Mouse (Mus musculus) kidney, embryonic 15.5 days (tissue): ENCODE measurements at regions not wholly inside any gene's neighbourhood (a gene's known extent, or its start where the extent isn't known, plus 50 kb on each side); places are given as distances from the start of the nearest gene placed in this dataset.

Experiments used
- ATAC-seq: fragments of 200-750 bp; cut with Nextera tagmentation; replicated peaks from 2 replicates; pipeline ENCODE4 v1.8.0; 2017; ENCODE audit warnings: moderate TSS enrichment; ENCODE audit not compliant: low FRiP score
- H3K27ac ChIP-seq: fragments of 300-500 bp; sonication (generic); 2 replicates; pipeline ENCODE4 v1.5.1; 2015; ENCODE audit warnings: mild to moderate bottlenecking, inconsistent platforms
- H3K27me3 ChIP-seq: fragments of 300-500 bp; sonication (generic); 2 replicates; pipeline ENCODE4 v1.6.1; 2015; ENCODE audit warnings: inconsistent platforms
- H3K36me3 ChIP-seq: fragments of 300-500 bp; sonication (generic); 2 replicates; pipeline ENCODE4 v1.6.1; 2015; ENCODE audit warnings: inconsistent platforms
- H3K4me1 ChIP-seq: fragments of 300-500 bp; sonication (generic); 2 replicates; pipeline ENCODE4 v1.6.1; 2015; ENCODE audit warnings: inconsistent platforms
- H3K4me2 ChIP-seq: fragments of 300-500 bp; sonication (generic); 2 replicates; pipeline ENCODE4 v1.6.1; 2015; ENCODE audit warnings: moderate library complexity, mild to moderate bottlenecking, inconsistent platforms
- H3K4me3 ChIP-seq: fragments of 300-500 bp; sonication (generic); replicated peaks from 2 replicates; pipeline ENCODE4 v1.5.1; 2015; ENCODE audit warnings: mild to moderate bottlenecking, inconsistent platforms
- H3K9ac ChIP-seq: fragments of 300-500 bp; sonication (generic); 2 replicates; pipeline ENCODE4 v1.6.1; 2015; ENCODE audit warnings: mild to moderate bottlenecking, inconsistent platforms
- H3K9me3 ChIP-seq: fragments of 300-500 bp; sonication (generic); replicated peaks from 2 replicates; pipeline ENCODE4 v1.6.1; 2016; ENCODE audit warnings: inconsistent platforms
- WGBS: fragments of 180-500 bp; shearing (Covaris S2); methylation state at CpG from one replicate; pipeline ENCODE4 v1.1.7; 2015; ENCODE audit warnings: mixed read lengths; 5-methylcytosine and 5-hydroxymethylcytosine counted together

GRCm38 (mm10) chr17:51683318-51683717, 149.8 kb downstream of the Satb1 start:
- H3K36me3 ChIP-seq, result no peaks in the 10 kb centered on the region
- H3K9ac ChIP-seq, result no peak overlapping the region
- H3K9me3 ChIP-seq, result no peaks in the 10 kb centered on the region
- no peak overlapping the region for H3K4me3 ChIP-seq
- ATAC-seq, result no peak
- H3K27me3 ChIP-seq, result no peaks in the 10 kb centered on the region
- 84% methylated on average over 4 of the region's 4 CpGs for WGBS
- H3K27ac ChIP-seq, result no peak overlapping the region
- H3K4me1 ChIP-seq, result no peaks in the 10 kb centered on the region
- no peak overlapping the region for H3K4me2 ChIP-seq

GRCm38 (mm10) chr17:51682368-51682767, 150.7 kb downstream of the Satb1 start:
- Histone ChIP-seq H3K4me3 (no peak overlapping the region), H3K9ac (no peak overlapping the region), H3K4me1 (no peaks in the 10 kb centered on the region), H3K27me3 (no peaks in the 10 kb centered on the region), H3K9me3 (no peaks in the 10 kb centered on the region), H3K27ac (no peak overlapping the region), H3K4me2 (no peak overlapping the region), H3K36me3 (no peaks in the 10 kb centered on the region)
- 92% methylated on average over 3 of the region's 3 CpGs for WGBS
- no peak for ATAC-seq

GRCm38 (mm10) chr17:51677451-51677850, 155.6 kb downstream of the Satb1 start:
- Histone ChIP-seq H3K4me1 (no peaks in the 10 kb centered on the region), H3K4me2 (no peak overlapping the region), H3K27ac (no peak overlapping the region), H3K9me3 (no peaks in the 10 kb centered on the region), H3K36me3 (no peaks in the 10 kb centered on the region), H3K9ac (no peak overlapping the region), H3K4me3 (no peak overlapping the region), H3K27me3 (no peaks in the 10 kb centered on the region)
- no peak for ATAC-seq
- 89% methylated on average over 8 of the region's 8 CpGs for WGBS

GRCm38 (mm10) chr17:51658408-51658807, 174.7 kb downstream of the Satb1 start:
- Histone ChIP-seq H3K27me3 (no peaks in the 10 kb centered on the region), H3K4me3 (no peak overlapping the region), H3K4me1 (no peaks in the 10 kb centered on the region), H3K9me3 (no peaks in the 10 kb centered on the region), H3K36me3 (no peaks in the 10 kb centered on the region), H3K9ac (no peak overlapping the region), H3K4me2 (no peak overlapping the region), H3K27ac (no peak overlapping the region)
- no peak for ATAC-seq
- 82% methylated on average over 4 of the region's 4 CpGs for WGBS

- H3K4me3 ChIP-seq, result no peak overlapping the region
- no peak overlapping the region for H3K4me2 ChIP-seq
- no peaks in the 10 kb centered on the region for H3K27me3 ChIP-seq
- no peaks in the 10 kb centered on the region for H3K4me1 ChIP-seq
- H3K9ac ChIP-seq, result no peak overlapping the region
- H3K36me3 ChIP-seq, result no peaks in the 10 kb centered on the region
- no peak for ATAC-seq
- WGBS, result 85% methylated on average over 3 of the region's 3 CpGs
- no peaks in the 10 kb centered on the region for H3K9me3 ChIP-seq
- H3K27ac ChIP-seq, result no peak overlapping the region
Observed at GRCm38 (mm10) chr17:51653881-51654280, 179.2 kb downstream of the Satb1 start.

- H3K36me3 ChIP-seq, result no peaks in the 10 kb centered on the region
- H3K9ac ChIP-seq, result no peak overlapping the region
- WGBS, result 79% methylated on average over 2 of the region's 2 CpGs
- no peak overlapping the region for H3K27ac ChIP-seq
- H3K4me3 ChIP-seq, result no peak overlapping the region
- H3K9me3 ChIP-seq, result no peaks in the 10 kb centered on the region
- H3K4me1 ChIP-seq, result no peaks in the 10 kb centered on the region
- ATAC-seq, result no peak
- H3K27me3 ChIP-seq, result no peaks in the 10 kb centered on the region
- no peak overlapping the region for H3K4me2 ChIP-seq
Observed at GRCm38 (mm10) chr17:51651880-51652279, 181.2 kb downstream of the Satb1 start.

GRCm38 (mm10) chr17:51649213-51649815, 183.8 kb downstream of the Satb1 start:
- no peaks in the 10 kb centered on the region for H3K27me3 ChIP-seq
- H3K4me3 ChIP-seq, result no peak overlapping the region
- H3K4me2 ChIP-seq, result no peak overlapping the region
- H3K9ac ChIP-seq, result no peak overlapping the region
- WGBS, result 78% methylated on average over 12 of the region's 12 CpGs
- no peak for ATAC-seq
- H3K9me3 ChIP-seq, result no peaks in the 10 kb centered on the region
- no peaks in the 10 kb centered on the region for H3K4me1 ChIP-seq
- no peak overlapping the region for H3K27ac ChIP-seq
- no peaks in the 10 kb centered on the region for H3K36me3 ChIP-seq

GRCm38 (mm10) chr17:51646416-51646815, 186.7 kb downstream of the Satb1 start:
- Histone ChIP-seq H3K9ac (no peak overlapping the region), H3K4me1 (no peaks in the 10 kb centered on the region), H3K4me3 (no peak overlapping the region), H3K4me2 (no peak overlapping the region), H3K36me3 (no peaks in the 10 kb centered on the region), H3K9me3 (no peaks in the 10 kb centered on the region), H3K27ac (no peak overlapping the region), H3K27me3 (no peaks in the 10 kb centered on the region)
- WGBS, result 61% methylated on average over 2 of the region's 2 CpGs
- ATAC-seq, result no peak

- H3K4me3 ChIP-seq, result no peak overlapping the region
- no peaks in the 10 kb centered on the region for H3K9me3 ChIP-seq
- no peaks in the 10 kb centered on the region for H3K27me3 ChIP-seq
- H3K4me1 ChIP-seq, result no peaks in the 10 kb centered on the region
- no peak overlapping the region for H3K9ac ChIP-seq
- no peak for ATAC-seq
- 57% methylated on average over 1 of the region's 1 CpGs for WGBS
- no peaks in the 10 kb centered on the region for H3K36me3 ChIP-seq
- no peak overlapping the region for H3K27ac ChIP-seq
- H3K4me2 ChIP-seq, result no peak overlapping the region
Observed at GRCm38 (mm10) chr17:51645866-51646265, 187.2 kb downstream of the Satb1 start.

GRCm38 (mm10) chr17:51642682-51643081, 190.4 kb downstream of the Satb1 start:
- no peaks in the 10 kb centered on the region for H3K36me3 ChIP-seq
- no peaks in the 10 kb centered on the region for H3K4me1 ChIP-seq
- no peak overlapping the region for H3K9ac ChIP-seq
- H3K27ac ChIP-seq, result no peak overlapping the region
- H3K27me3 ChIP-seq, result no peaks in the 10 kb centered on the region
- H3K4me3 ChIP-seq, result no peak overlapping the region
- 71% methylated on average over 2 of the region's 2 CpGs for WGBS
- no peak overlapping the region for H3K4me2 ChIP-seq
- no peaks in the 10 kb centered on the region for H3K9me3 ChIP-seq
- ATAC-seq, result no peak

- no peaks in the 10 kb centered on the region for H3K27me3 ChIP-seq
Observed at GRCm38 (mm10) chr17:51635913-51636312, 197.2 kb downstream of the Satb1 start.

GRCm38 (mm10) chr17:51631574-51631973, 201.5 kb downstream of the Satb1 start:
- Histone ChIP-seq H3K36me3 (no peaks in the 10 kb centered on the region), H3K4me2 (no peak overlapping the region), H3K4me1 (peaks cover 6% of the 10 kb centered on the region; the same call in 1 of the 2 replicates), H3K9me3 (no peaks in the 10 kb centered on the region), H3K27me3 (no peaks in the 10 kb centered on the region), H3K4me3 (no peak overlapping the region), H3K9ac (no peak overlapping the region), H3K27ac (no peak overlapping the region)
- peak; percentile 57 for ATAC-seq
- 26% methylated on average over 2 of the region's 2 CpGs for WGBS

More at GRCm38 (mm10) chr17:51635913-51636312, 197.2 kb downstream of the Satb1 start:
- Histone ChIP-seq H3K9me3 (no peaks in the 10 kb centered on the region), H3K4me1 (peaks cover 6% of the 10 kb centered on the region; the same call in 1 of the 2 replicates), H3K4me2 (no peak overlapping the region), H3K36me3 (no peaks in the 10 kb centered on the region), H3K27ac (no peak overlapping the region), H3K9ac (no peak overlapping the region), H3K4me3 (no peak overlapping the region)
- ATAC-seq, result no peak
- 56% methylated on average over 4 of the region's 4 CpGs for WGBS

GRCm38 (mm10) chr17:51620528-51620927, 212.6 kb downstream of the Satb1 start:
- Histone ChIP-seq H3K27ac (no peak overlapping the region), H3K27me3 (no peaks in the 10 kb centered on the region), H3K36me3 (no peaks in the 10 kb centered on the region), H3K9me3 (no peaks in the 10 kb centered on the region), H3K4me1 (no peaks in the 10 kb centered on the region), H3K4me2 (no peak overlapping the region), H3K4me3 (no peak overlapping the region), H3K9ac (no peak overlapping the region)
- no peak for ATAC-seq
- 56% methylated on average over 3 of the region's 3 CpGs for WGBS
